Mouse (Mus musculus): ENCODE results near the gene Tra2a. TPM values are rescaled to one million over a fixed set of nuclear protein-coding genes. Genes with fewer than 3 reads are reported as not detected.

Gene Tra2a
- polyA plus RNA-seq, 1 experiment: 15.8 TPM

GRCm38 (mm10) chr6:49224923-49225727 is 38.7 kb downstream of the Tra2a start:
- 50% methylated on average over 11 of the region's 11 CpGs for WGBS
- Histone ChIP-seq H3K4me3 (ENCODE audit: low read depth, low read length) (no peak overlapping the region), H3K36me3 (ENCODE audit: control insufficient read depth, insufficient read depth, low read length) (no peaks in the 10 kb centered on the region), H3K27me3 (ENCODE audit: control insufficient read depth, insufficient read depth, low read length) (peaks cover 52% of the 10 kb centered on the region), H3K4me1 (ENCODE audit: control insufficient read depth, insufficient read depth, insufficient read length, low read length) (no peaks in the 10 kb centered on the region), H3K27ac (ENCODE audit: insufficient read depth, low read depth, low read length) (no peak overlapping the region)
- no peak for TF ChIP-seq POLR2A (IDR thresholded peaks at IDR 0.05; ENCODE audit: low read depth, low read length)
- TF ChIP-seq CTCF (IDR thresholded peaks at IDR 0.05; ENCODE audit: extremely low read depth, insufficient read length, insufficient replicate concordance, low read depth, low read length): no peak

DNA sequence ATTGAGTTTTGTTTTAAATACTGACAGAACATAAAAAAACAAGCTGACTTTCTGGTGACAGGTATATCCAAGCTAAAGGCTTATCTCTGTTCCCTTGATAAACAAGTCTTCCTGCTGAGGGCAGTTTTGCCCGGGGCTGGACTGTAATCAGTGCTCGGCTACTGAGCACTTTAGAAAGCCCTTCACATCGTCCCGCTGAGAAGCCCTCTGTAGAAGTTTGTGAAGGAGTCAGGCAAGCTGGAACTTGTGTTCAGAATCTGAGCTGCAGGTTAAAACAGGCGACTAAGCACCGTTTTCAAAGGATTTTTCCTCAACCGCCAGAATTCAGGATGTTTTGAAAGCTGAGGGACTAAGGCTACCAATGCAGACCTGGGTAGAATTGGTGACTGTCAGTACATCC is 41.9 kb downstream of the Tra2a start:
- TF ChIP-seq POLR2A (IDR thresholded peaks at IDR 0.05; ENCODE audit: low read depth, low read length) (no peak), CTCF (IDR thresholded peaks at IDR 0.05; ENCODE audit: extremely low read depth, insufficient read length, insufficient replicate concordance, low read depth, low read length) (no peak)
- Histone ChIP-seq H3K27me3 (ENCODE audit: control insufficient read depth, insufficient read depth, low read length) (peaks cover 65% of the 10 kb centered on the region), H3K27ac (ENCODE audit: insufficient read depth, low read depth, low read length) (no peak overlapping the region), H3K4me1 (ENCODE audit: control insufficient read depth, insufficient read depth, insufficient read length, low read length) (peaks cover 6% of the 10 kb centered on the region; the same call in 1 of the 2 replicates), H3K4me3 (ENCODE audit: low read depth, low read length) (no peak overlapping the region), H3K36me3 (ENCODE audit: control insufficient read depth, insufficient read depth, low read length) (no peaks in the 10 kb centered on the region)
- 17% methylated on average over 7 of the region's 7 CpGs for WGBS

GRCm38 (mm10) chr6:49219920-49220604 is 43.8 kb downstream of the Tra2a start:
- WGBS: 16% methylated on average over 16 of the region's 16 CpGs
- no peak overlapping the region for H3K4me3 ChIP-seq (ENCODE audit: low read depth, low read length)

GRCm38 (mm10) chr6:49219001-49219560 is 44.8 kb downstream of the Tra2a start:
- H3K4me3 ChIP-seq (ENCODE audit: low read depth, low read length): no peak overlapping the region

More at GRCm38 (mm10) chr6:49219920-49220604, 43.8 kb downstream of the Tra2a start:
- Histone ChIP-seq H3K4me1 (ENCODE audit: control insufficient read depth, insufficient read depth, insufficient read length, low read length) (peaks cover 7% of the 10 kb centered on the region), H3K36me3 (ENCODE audit: control insufficient read depth, insufficient read depth, low read length) (no peaks in the 10 kb centered on the region), H3K27me3 (ENCODE audit: control insufficient read depth, insufficient read depth, low read length) (peaks cover 59% of the 10 kb centered on the region), H3K27ac (ENCODE audit: insufficient read depth, low read depth, low read length) (no peak overlapping the region)
- TF ChIP-seq POLR2A (IDR thresholded peaks at IDR 0.05; ENCODE audit: low read depth, low read length) (no peak), CTCF (IDR thresholded peaks at IDR 0.05; ENCODE audit: extremely low read depth, insufficient read length, insufficient replicate concordance, low read depth, low read length) (no peak)

GRCm38 (mm10) chr6:49218275-49218802 is 45.5 kb downstream of the Tra2a start:
- peak overlapping the region; percentile 55 for H3K4me3 ChIP-seq (ENCODE audit: low read depth, low read length)
- peaks cover 65% of the 10 kb centered on the region for H3K27me3 ChIP-seq (ENCODE audit: control insufficient read depth, insufficient read depth, low read length)
- H3K4me1 ChIP-seq (ENCODE audit: control insufficient read depth, insufficient read depth, insufficient read length, low read length): peaks cover 22% of the 10 kb centered on the region
- no peak overlapping the region for H3K27ac ChIP-seq (ENCODE audit: insufficient read depth, low read depth, low read length)
- TF ChIP-seq CTCF (IDR thresholded peaks at IDR 0.05; ENCODE audit: extremely low read depth, insufficient read length, insufficient replicate concordance, low read depth, low read length) (no peak), POLR2A (IDR thresholded peaks at IDR 0.05; ENCODE audit: low read depth, low read length) (no peak)
- WGBS: 1% methylated on average over 31 of the region's 31 CpGs
- H3K36me3 ChIP-seq (ENCODE audit: control insufficient read depth, insufficient read depth, low read length): no peaks in the 10 kb centered on the region

More at GRCm38 (mm10) chr6:49219001-49219560, 44.8 kb downstream of the Tra2a start:
- peaks cover 15% of the 10 kb centered on the region for H3K4me1 ChIP-seq (ENCODE audit: control insufficient read depth, insufficient read depth, insufficient read length, low read length)
- H3K27ac ChIP-seq (ENCODE audit: insufficient read depth, low read depth, low read length): no peak overlapping the region
- 41% methylated on average over 4 of the region's 4 CpGs for WGBS
- H3K36me3 ChIP-seq (ENCODE audit: control insufficient read depth, insufficient read depth, low read length): no peaks in the 10 kb centered on the region
- peaks cover 60% of the 10 kb centered on the region for H3K27me3 ChIP-seq (ENCODE audit: control insufficient read depth, insufficient read depth, low read length)
- no peak for TF ChIP-seq POLR2A (IDR thresholded peaks at IDR 0.05; ENCODE audit: low read depth, low read length)
- TF ChIP-seq CTCF (IDR thresholded peaks at IDR 0.05; ENCODE audit: extremely low read depth, insufficient read length, insufficient replicate concordance, low read depth, low read length): no peak

- WGBS: under 1% methylated on average over 56 of the region's 56 CpGs
- no peak overlapping the region for H3K27ac ChIP-seq (ENCODE audit: insufficient read depth, low read depth, low read length)
Observed at GRCm38 (mm10) chr6:49217581-49218274, 46.1 kb downstream of the Tra2a start.

More at GRCm38 (mm10) chr6:49217581-49218274, 46.1 kb downstream of the Tra2a start:
- TF ChIP-seq CTCF (IDR thresholded peaks at IDR 0.05; ENCODE audit: extremely low read depth, insufficient read length, insufficient replicate concordance, low read depth, low read length) (no peak), POLR2A (IDR thresholded peaks at IDR 0.05; ENCODE audit: low read depth, low read length) (no peak)
- Histone ChIP-seq H3K4me3 (ENCODE audit: low read depth, low read length) (peak overlapping the region; percentile 55), H3K27me3 (ENCODE audit: control insufficient read depth, insufficient read depth, low read length) (peaks cover 68% of the 10 kb centered on the region), H3K4me1 (ENCODE audit: control insufficient read depth, insufficient read depth, insufficient read length, low read length) (peaks cover 22% of the 10 kb centered on the region), H3K36me3 (ENCODE audit: control insufficient read depth, insufficient read depth, low read length) (no peaks in the 10 kb centered on the region)
